Mouse (Mus musculus): Measurements from ENCODE around the gene Kcnq1.

Kcnq1 gene

GRCm38 (mm10) chr7:143136125-143136524, 30.0 kb downstream of the Kcnq1 start:
- no peak for DNase-seq (ENCODE audit: extremely low spot score, low spot score)

- no peak for DNase-seq (ENCODE audit: extremely low spot score, low spot score)
These were observed 30.4 kb downstream of the Kcnq1 start for GRCm38 (mm10) chr7:143136561-143136960.

- DNase-seq (ENCODE audit: extremely low spot score, low spot score) = peak; percentile 58
These were observed 32.6 kb downstream of the Kcnq1 start for GRCm38 (mm10) chr7:143138789-143139188.

GRCm38 (mm10) chr7:143139932-143140331, 33.8 kb downstream of the Kcnq1 start:
- no peak for DNase-seq (ENCODE audit: extremely low spot score, low spot score)

- no peak for DNase-seq (ENCODE audit: extremely low spot score, low spot score)
These were observed 36.5 kb downstream of the Kcnq1 start for GRCm38 (mm10) chr7:143142680-143143079.

- no peak for DNase-seq (ENCODE audit: extremely low spot score, low spot score)
These were observed 40.9 kb downstream of the Kcnq1 start for GRCm38 (mm10) chr7:143147015-143147414.

GRCm38 (mm10) chr7:143151171-143151570, 45.0 kb downstream of the Kcnq1 start:
- peak; percentile 50 for DNase-seq (ENCODE audit: extremely low spot score, low spot score)

GRCm38 (mm10) chr7:143152350-143152749, 46.2 kb downstream of the Kcnq1 start:
- peak; percentile 43 for DNase-seq (ENCODE audit: extremely low spot score, low spot score)

GRCm38 (mm10) chr7:143153915-143154373, 47.8 kb downstream of the Kcnq1 start:
- peak; percentile 89 for DNase-seq (ENCODE audit: extremely low spot score, low spot score)

- peak; percentile 65 for DNase-seq (ENCODE audit: extremely low spot score, low spot score)
These were observed 48.3 kb downstream of the Kcnq1 start for GRCm38 (mm10) chr7:143154458-143154871.

GRCm38 (mm10) chr7:143155257-143155656, 49.1 kb downstream of the Kcnq1 start:
- DNase-seq (ENCODE audit: extremely low spot score, low spot score) = no peak

GRCm38 (mm10) chr7:143158690-143159425, 52.7 kb downstream of the Kcnq1 start:
- no peak for DNase-seq (ENCODE audit: extremely low spot score, low spot score)

- DNase-seq (ENCODE audit: extremely low spot score, low spot score) = no peak
These were observed 53.3 kb downstream of the Kcnq1 start for GRCm38 (mm10) chr7:143159446-143159845.

GRCm38 (mm10) chr7:143160057-143160456, 53.9 kb downstream of the Kcnq1 start:
- DNase-seq (ENCODE audit: extremely low spot score, low spot score) = no peak

- no peak for DNase-seq (ENCODE audit: extremely low spot score, low spot score)
These were observed 55.9 kb downstream of the Kcnq1 start for GRCm38 (mm10) chr7:143162051-143162450.

GRCm38 (mm10) chr7:143164074-143164473, 57.9 kb downstream of the Kcnq1 start:
- DNase-seq (ENCODE audit: extremely low spot score, low spot score) = no peak

- DNase-seq (ENCODE audit: extremely low spot score, low spot score) = no peak
These were observed 59.6 kb downstream of the Kcnq1 start for GRCm38 (mm10) chr7:143165687-143166265.

GRCm38 (mm10) chr7:143167275-143167674, 61.1 kb downstream of the Kcnq1 start:
- DNase-seq (ENCODE audit: extremely low spot score, low spot score) = no peak

- no peak for DNase-seq (ENCODE audit: extremely low spot score, low spot score)
These were observed 63.2 kb downstream of the Kcnq1 start for GRCm38 (mm10) chr7:143169371-143169770.

- no peak for DNase-seq (ENCODE audit: extremely low spot score, low spot score)
These were observed 66.9 kb downstream of the Kcnq1 start for GRCm38 (mm10) chr7:143172914-143173547.

- no peak for DNase-seq (ENCODE audit: extremely low spot score, low spot score)
These were observed 68.5 kb downstream of the Kcnq1 start for GRCm38 (mm10) chr7:143174633-143175032.

- DNase-seq (ENCODE audit: extremely low spot score, low spot score) = no peak
These were observed 72.7 kb downstream of the Kcnq1 start for GRCm38 (mm10) chr7:143178831-143179230.

All from neural tube, embryonic 10.5 days (tissue).